Mouse (Mus musculus): ENCODE measurements at regions not wholly inside any gene's neighbourhood (a gene's known extent, or its start where the extent isn't known, plus 50 kb on each side); places are given as distances from the start of the nearest gene placed in this dataset.

DNA sequence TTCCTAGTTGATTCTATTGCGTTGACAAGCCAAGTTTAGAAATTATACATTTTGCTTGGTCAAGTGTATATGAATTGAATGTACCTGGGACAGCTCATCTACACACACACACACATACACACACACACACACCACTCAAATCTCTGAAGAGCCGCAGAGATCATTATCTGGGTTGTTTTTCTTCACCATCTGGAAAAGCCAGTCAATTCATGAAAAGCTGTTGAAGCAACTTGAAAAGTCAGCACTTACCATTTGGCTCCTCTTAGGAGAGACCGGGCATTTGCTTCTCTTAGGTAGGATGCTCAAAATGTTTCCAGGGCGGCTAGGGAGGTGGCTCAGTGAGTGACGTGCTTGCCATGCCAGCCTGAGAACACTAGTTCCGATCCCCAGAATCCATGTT lies 61.2 kb upstream of the Dars start:
- TF ChIP-seq EP300 (optimal IDR thresholded peaks at IDR 0.05) (no peak), CTCF (IDR thresholded peaks at IDR 0.05; ENCODE audit: low read depth) (no peak)
